Mouse (Mus musculus): ENCODE data around the gene Rps5.

GRCm38 (mm10) chr7:12927191-12927680 lies 5.1 kb downstream of the Rps5 start, which contains the start of gene Rnf225:
- no peak for TF ChIP-seq CTCF (IDR thresholded peaks at IDR 0.05; ENCODE audit: control insufficient read depth, insufficient read depth, low read length)
- no peak for TF ChIP-seq POLR2A (IDR thresholded peaks at IDR 0.05; ENCODE audit: borderline replicate concordance, control insufficient read depth, low read depth, low read length)

Data from bone marrow, adult 2 months (tissue).